Mouse (Mus musculus): ENCODE data around the gene Clcnkb.

DNA sequence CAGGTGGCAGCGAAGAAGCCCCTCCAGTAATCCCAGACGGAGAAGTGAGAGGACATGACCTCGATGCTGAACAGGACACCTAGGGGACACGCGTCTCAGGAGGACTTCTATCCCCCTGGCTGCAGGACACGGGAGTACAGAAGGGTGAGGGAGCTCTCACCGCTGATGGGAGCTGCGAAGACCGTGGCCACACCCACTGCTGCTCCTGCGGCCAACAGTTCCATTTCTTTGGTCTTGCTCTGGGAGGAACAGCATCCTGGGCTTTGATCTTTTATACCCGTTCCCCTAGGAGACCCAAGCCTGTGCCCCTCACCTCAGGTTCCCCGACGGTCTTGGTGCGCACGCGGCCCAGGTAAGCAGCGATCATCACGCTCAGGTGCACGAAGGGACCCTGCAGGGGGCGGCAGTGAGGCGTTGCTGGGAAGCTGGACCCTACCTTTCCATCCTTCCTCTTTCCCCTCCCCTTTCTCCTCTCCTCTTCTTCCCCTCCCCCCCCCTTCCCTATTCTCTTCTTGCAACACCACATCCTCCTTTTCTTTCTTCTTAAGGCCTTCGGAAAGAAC is 4.3 kb downstream of the Clcnkb start:
- TF ChIP-seq POLR2A (IDR thresholded peaks at IDR 0.05; ENCODE audit: control insufficient read depth, low read depth, low read length) (no peak), CTCF (IDR thresholded peaks at IDR 0.05; ENCODE audit: control insufficient read depth, insufficient read depth, insufficient replicate concordance, low read depth, low read length) (peak; percentile 57; the same call in 1 of the 2 replicates)
